Comparison of ENCODE assay signal across 14 mouse cellular contexts in the genomic region with DNA sequence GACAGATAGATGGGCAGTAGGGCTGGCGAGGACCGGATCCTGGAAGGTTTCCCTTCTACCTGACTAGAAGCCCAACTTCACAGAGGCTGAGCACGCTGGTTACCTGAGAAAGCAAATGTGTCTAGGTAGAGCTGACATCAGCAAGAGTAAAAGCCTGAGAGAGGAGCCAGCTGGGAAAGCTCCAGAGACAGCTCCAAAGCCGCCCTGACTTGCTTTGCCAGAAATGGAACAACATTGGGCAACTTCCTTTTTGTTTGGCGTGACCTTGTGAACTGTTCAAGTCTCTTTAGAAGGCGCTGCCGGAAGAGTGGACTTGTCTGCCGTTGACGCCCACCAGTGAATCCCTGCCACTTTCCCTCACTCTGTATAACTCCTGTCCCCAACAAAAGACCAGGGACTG. TPM values are rescaled to one million over a fixed set of nuclear protein-coding genes. Genes with fewer than 3 reads are reported as not detected.
DNase-seq lines count a peak whose midpoint lies in the region; ATAC-seq lines count a peak whose summit lies in the region.
"Had no signal": no experiment of that assay in that cellular context is flagged by ENCODE, and none has a peak within 500 bp of the region (broad histone marks: within the 10 kb centered on the region; RNA-seq: fewer than 3 reads in every experiment).

No protein-coding gene starts in this region.

- H3K4me3 ChIP-seq in heart, embryonic 12.5 days: no peak overlapping the region
- H3K4me3 ChIP-seq in midbrain, embryonic 11.5 days (ENCODE audit: low read depth, low read length): no peak overlapping the region
- H3K4me3 ChIP-seq: forebrain, embryonic 13.5 days; heart, embryonic 13.5 days; hindbrain, embryonic 10.5 days; limb, embryonic 10.5 days had no signal

- H3K4me1 ChIP-seq in heart, embryonic 12.5 days (replicated peaks): peaks cover 58% of the 10 kb centered on the region
- no peaks in the 10 kb centered on the region for H3K4me1 ChIP-seq in midbrain, embryonic 11.5 days (ENCODE audit: control insufficient read depth, insufficient read depth, low read length)
- H3K4me1 ChIP-seq: forebrain, embryonic 13.5 days had no signal

- no peak overlapping the region for H3K27ac ChIP-seq in heart, embryonic 12.5 days (ENCODE audit: poor library complexity, severe bottlenecking)
- H3K27ac ChIP-seq in midbrain, embryonic 11.5 days (ENCODE audit: low read depth, low read length): no peak overlapping the region
- H3K27ac ChIP-seq: forebrain, embryonic 13.5 days; heart, embryonic 13.5 days; hindbrain, embryonic 10.5 days; limb, embryonic 10.5 days had no signal

- H3K9me3 ChIP-seq in heart, embryonic 12.5 days (replicated peaks): no peaks in the 10 kb centered on the region
- no peaks in the 10 kb centered on the region for H3K9me3 ChIP-seq in midbrain, embryonic 11.5 days (ENCODE audit: control insufficient read depth, low read length)
- H3K9me3 ChIP-seq: forebrain, embryonic 13.5 days; heart, embryonic 13.5 days; hindbrain, embryonic 10.5 days; limb, embryonic 10.5 days had no signal

- H3K27me3 ChIP-seq in heart, embryonic 12.5 days (replicated peaks): no peaks in the 10 kb centered on the region
- no peaks in the 10 kb centered on the region for H3K27me3 ChIP-seq in midbrain, embryonic 11.5 days (ENCODE audit: control insufficient read depth, insufficient read depth, low read length)
- H3K27me3 ChIP-seq: forebrain, embryonic 13.5 days; heart, embryonic 13.5 days had no signal

- no peaks in the 10 kb centered on the region for H3K36me3 ChIP-seq in heart, embryonic 12.5 days
- H3K36me3 ChIP-seq in midbrain, embryonic 11.5 days (ENCODE audit: control insufficient read depth, insufficient read depth, low read length): no peaks in the 10 kb centered on the region
- H3K36me3 ChIP-seq: heart, embryonic 13.5 days; hindbrain, embryonic 10.5 days; limb, embryonic 10.5 days had no signal

- no peak for ATAC-seq in heart, embryonic 12.5 days (ENCODE audit: insufficient number of reproducible peaks, low FRiP score)
- ATAC-seq in midbrain, embryonic 11.5 days (ENCODE audit: low FRiP score): no peak
- ATAC-seq: forebrain, embryonic 13.5 days had no signal

- 69% methylated on average over 9 of the region's 9 CpGs for WGBS in heart, embryonic 12.5 days
- WGBS in midbrain, embryonic 11.5 days: 82% methylated on average over 9 of the region's 9 CpGs

- H3K4me2 ChIP-seq in heart, embryonic 12.5 days: no peak overlapping the region
- H3K4me2 ChIP-seq in midbrain, embryonic 11.5 days: no peak overlapping the region
- H3K4me2 ChIP-seq: forebrain, embryonic 13.5 days; heart, embryonic 13.5 days had no signal

- DNase-seq in heart, adult 11 months: peak; percentile 85
- peak; percentile 53 for DNase-seq in urinary bladder, postnatal 14 days (ENCODE audit: low spot score)
- DNase-seq in urinary bladder, postnatal 10 days (ENCODE audit: low spot score): no peak
- DNase-seq in lung, postnatal 10 days: peak; percentile 77
- DNase-seq in thymus, postnatal 25 days: no peak
- DNase-seq in midbrain, embryonic 11.5 days (ENCODE audit: low spot score, missing footprints): no peak
- DNase-seq in retina, embryonic 14.5 days (ENCODE audit: low spot score): no peak
- DNase-seq: B cell, adult 2 months; cerebellum, adult 2 months had no signal

- no peak overlapping the region for H3K9ac ChIP-seq in heart, embryonic 12.5 days
- H3K9ac ChIP-seq in midbrain, embryonic 11.5 days (ENCODE audit: low read length): no peak overlapping the region
- H3K9ac ChIP-seq: forebrain, embryonic 13.5 days; heart, embryonic 13.5 days had no signal

RNA-seq across cellular contexts. Expression of gene Lpar3, which starts 39.4 kb away (rescaled TPM):
- 65.0 and 65.8 TPM in 2 replicates for polyA plus RNA-seq in heart, embryonic 12.5 days (2016; fragmentation: Nextera tagmentation; extraction: Ambion mirVana)
- 0.37 and 0.41 TPM in 2 replicates for polyA plus RNA-seq in midbrain, embryonic 11.5 days (2014; fragmentation: Nextera tagmentation; extraction: Ambion mirVana)

Comparison
In these comparisons a context has a peak if more than half of its experiments do, and no peak if none do; other contexts are left out.
1. DNase-seq: peak in heart, adult 11 months (single experiment), urinary bladder, postnatal 14 days (single experiment) and lung, postnatal 10 days (single experiment); none in urinary bladder, postnatal 10 days (single experiment), thymus, postnatal 25 days (single experiment), midbrain, embryonic 11.5 days (single experiment) and retina, embryonic 14.5 days (single experiment).
2. RNA of gene Lpar3, which starts 39.4 kb away (polyA plus RNA-seq): 65.0 to 65.8 TPM in heart, embryonic 12.5 days; 0.37 to 0.41 TPM in midbrain, embryonic 11.5 days; every median in the first group is over 10 times any median in the second.